Comparison of ENCODE assay signal across 23 mouse cellular contexts in the genomic region with DNA sequence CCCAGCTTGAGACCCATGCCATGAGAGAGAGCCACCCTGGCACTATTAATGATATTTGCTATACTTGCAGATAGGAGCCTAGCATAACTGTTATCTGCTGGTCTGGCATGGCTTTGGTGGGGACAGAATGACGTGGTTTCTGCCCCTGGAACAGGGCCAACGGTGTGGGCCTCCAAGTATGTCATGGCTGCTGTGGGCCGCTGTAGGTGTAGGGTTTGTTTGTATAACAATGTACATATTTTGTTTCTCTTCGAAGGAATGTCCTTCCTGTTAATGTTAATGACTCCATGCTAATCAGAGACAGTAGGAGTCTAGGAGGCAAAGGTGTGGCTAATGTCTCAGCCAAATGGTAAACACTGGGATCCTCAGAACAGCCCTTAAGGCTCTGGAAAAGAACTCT. TPM values are rescaled to one million over a fixed set of nuclear protein-coding genes. Genes with fewer than 3 reads are reported as not detected.
"Had no signal": no experiment of that assay in that cellular context is flagged by ENCODE, and none has a peak within 500 bp of the region (broad histone marks: within the 10 kb centered on the region; RNA-seq: fewer than 3 reads in every experiment).

No protein-coding gene starts in this region.

- H3K4me2 ChIP-seq: kidney, embryonic 15.5 days; liver, embryonic 13.5 days; midbrain, embryonic 13.5 days had no signal

- H3K27ac ChIP-seq: kidney, embryonic 15.5 days; left cerebral cortex, adult 2 months; liver, embryonic 13.5 days; midbrain, embryonic 10.5 days; midbrain, embryonic 13.5 days had no signal

- H3K9ac ChIP-seq: kidney, embryonic 15.5 days; liver, embryonic 13.5 days; midbrain, embryonic 13.5 days had no signal

- DNase-seq: kidney, adult 11 months; kidney, adult 8-10 months; kidney, postnatal 10 days; kidney, postnatal 36 days; layer of hippocampus, postnatal 36 days; liver, embryonic 13.5 days; lung, adult 2 months; lung, postnatal 14 days; right cerebral cortex, postnatal 14 days; spleen, adult 18-20 months; thymus, postnatal 25 days had no signal

- ATAC-seq: midbrain, embryonic 13.5 days; midbrain, embryonic 16.5 days had no signal

- H3K4me1 ChIP-seq: liver, embryonic 13.5 days; midbrain, embryonic 10.5 days; midbrain, embryonic 13.5 days had no signal

- H3K4me3 ChIP-seq: kidney, embryonic 15.5 days; left cerebral cortex, adult 2 months; liver, embryonic 13.5 days; megakaryocyte, embryonic 14.5 days; midbrain, embryonic 10.5 days; midbrain, embryonic 13.5 days had no signal

- H3K9me3 ChIP-seq: kidney, embryonic 15.5 days; liver, embryonic 13.5 days; midbrain, embryonic 10.5 days; midbrain, embryonic 13.5 days had no signal

- H3K27me3 ChIP-seq: kidney, embryonic 15.5 days; liver, embryonic 13.5 days; midbrain, embryonic 13.5 days had no signal

- H3K36me3 ChIP-seq: kidney, embryonic 15.5 days; liver, embryonic 13.5 days; midbrain, embryonic 10.5 days; midbrain, embryonic 13.5 days had no signal

RNA-seq across cellular contexts. Expression of gene Cyp2b10, which starts 56.5 kb away (rescaled TPM):
- total RNA-seq: layer of hippocampus, postnatal 10 days; left cerebral cortex, postnatal 10 days had no signal
- polyA plus RNA-seq: kidney, embryonic 15.5 days; limb, embryonic 11.5 days; limb, embryonic 14.5 days; midbrain, embryonic 10.5 days; midbrain, embryonic 13.5 days; midbrain, embryonic 16.5 days; neural tube, embryonic 11.5 days; neural tube, embryonic 14.5 days had no signal
